Mouse (Mus musculus) kidney, embryonic 14.5 days (tissue): ENCODE data around the gene Gja4. TPM values are rescaled to one million over a fixed set of nuclear protein-coding genes. Genes with fewer than 3 reads are reported as not detected.

Experiments
- ATAC-seq: fragments of 200-750 bp; cut with Nextera tagmentation; 2 replicates; pipeline ENCODE4 v1.8.0; 2017; ENCODE audit warnings: moderate number of reproducible peaks, mild to moderate bottlenecking, moderate TSS enrichment, moderate library complexity; ENCODE audit not compliant: low FRiP score, low TSS enrichment
- H3K27ac ChIP-seq: fragments of 300-500 bp; sonication (generic); 2 replicates; pipeline ENCODE4 v1.5.1; 2014; ENCODE audit warnings: low read depth, mild to moderate bottlenecking, low read length, moderate library complexity, mixed read lengths
- H3K27me3 ChIP-seq: fragments of 300-500 bp; sonication (generic); 2 replicates; pipeline ENCODE4 v1.6.1; 2014; ENCODE audit warnings: mild to moderate bottlenecking, low read length; ENCODE audit not compliant: control insufficient read depth, insufficient read depth
- H3K36me3 ChIP-seq: fragments of 300-500 bp; sonication (generic); 2 replicates; pipeline ENCODE4 v1.6.1; 2014; ENCODE audit warnings: low read length, mixed read lengths; ENCODE audit not compliant: control insufficient read depth, insufficient read depth
- H3K4me1 ChIP-seq: fragments of 300-500 bp; sonication (generic); 2 replicates; pipeline ENCODE4 v1.6.1; 2014; ENCODE audit warnings: low read length, mixed read lengths; ENCODE audit not compliant: control insufficient read depth, insufficient read depth
- H3K4me2 ChIP-seq: fragments of 300-500 bp; sonication (generic); replicated peaks from 2 replicates; pipeline ENCODE4 v1.6.1; 2014; ENCODE audit warnings: low read depth, mild to moderate bottlenecking, low read length
- H3K4me3 ChIP-seq: fragments of 300-500 bp; sonication (generic); 2 replicates; pipeline ENCODE4 v1.5.1; 2014; ENCODE audit warnings: mild to moderate bottlenecking, low read length
- H3K9ac ChIP-seq: fragments of 300-500 bp; sonication (generic); 2 replicates; pipeline ENCODE4 v1.6.1; 2014; ENCODE audit warnings: low read depth, mild to moderate bottlenecking, low read length, moderate library complexity
- H3K9me3 ChIP-seq: fragments of 300-500 bp; sonication (generic); 2 replicates; pipeline ENCODE4 v1.6.1; 2016; ENCODE audit warnings: low read length; ENCODE audit not compliant: control insufficient read depth
- WGBS: fragments of 180-500 bp; shearing (Covaris S2); extraction: QIAGEN DNeasy Blood & Tissue Kit; methylation state at CpG from one replicate; pipeline ENCODE4 v1.1.7; 2014; 5-methylcytosine and 5-hydroxymethylcytosine counted together
- polyA plus RNA-seq: library from polyadenylated mRNA; unstranded; fragments of >200 nt; fragmentation: Nextera tagmentation; extraction: Ambion mirVana; gene quantifications from 2 replicates; pipeline ENCODE4 v1.2.1, GENCODE M21; 2014

Gja4 gene
- polyA plus RNA-seq, 1 experiment from 2014 or later: 23.7 TPM

GRCm38 (mm10) chr4:127345000-127345399, 31.2 kb upstream of the Gja4 start:
- no peak overlapping the region for H3K27ac ChIP-seq
- 75% methylated on average over 5 of the region's 5 CpGs for WGBS
- no peaks in the 10 kb centered on the region for H3K36me3 ChIP-seq
- H3K9me3 ChIP-seq: no peaks in the 10 kb centered on the region
- ATAC-seq: no peak
- no peak overlapping the region for H3K9ac ChIP-seq
- no peaks in the 10 kb centered on the region for H3K4me1 ChIP-seq
- no peak overlapping the region for H3K4me3 ChIP-seq
- no peak overlapping the region for H3K4me2 ChIP-seq
- H3K27me3 ChIP-seq: no peaks in the 10 kb centered on the region

GRCm38 (mm10) chr4:127341372-127341771, 27.5 kb upstream of the Gja4 start:
- WGBS: 55% methylated on average over 6 of the region's 6 CpGs
- no peak overlapping the region for H3K4me3 ChIP-seq
- H3K27ac ChIP-seq: no peak overlapping the region
- H3K4me2 ChIP-seq: no peak overlapping the region
- H3K36me3 ChIP-seq: no peaks in the 10 kb centered on the region
- ATAC-seq: no peak
- no peaks in the 10 kb centered on the region for H3K9me3 ChIP-seq
- H3K4me1 ChIP-seq: no peaks in the 10 kb centered on the region
- no peak overlapping the region for H3K9ac ChIP-seq
- no peaks in the 10 kb centered on the region for H3K27me3 ChIP-seq

GRCm38 (mm10) chr4:127337668-127338067, 23.8 kb upstream of the Gja4 start:
- no peak overlapping the region for H3K4me2 ChIP-seq
- H3K9me3 ChIP-seq: no peaks in the 10 kb centered on the region
- ATAC-seq: no peak
- peaks cover 2% of the 10 kb centered on the region; the same call in 1 of the 2 replicates for H3K27me3 ChIP-seq
- no peaks in the 10 kb centered on the region for H3K4me1 ChIP-seq
- no peak overlapping the region for H3K9ac ChIP-seq
- no peak overlapping the region for H3K4me3 ChIP-seq
- H3K36me3 ChIP-seq: no peaks in the 10 kb centered on the region
- WGBS: 80% methylated on average over 5 of the region's 5 CpGs
- H3K27ac ChIP-seq: no peak overlapping the region

- Histone ChIP-seq H3K27ac (no peak overlapping the region), H3K36me3 (no peaks in the 10 kb centered on the region), H3K9ac (no peak overlapping the region), H3K4me2 (no peak overlapping the region), H3K4me3 (no peak overlapping the region), H3K4me1 (peaks cover 9% of the 10 kb centered on the region; the same call in 1 of the 2 replicates), H3K9me3 (no peaks in the 10 kb centered on the region), H3K27me3 (peaks cover 26% of the 10 kb centered on the region)
- 25% methylated on average over 5 of the region's 5 CpGs for WGBS
- 0 out of 2 replicates have a peak, but pooled peaks have one; percentile 32 for ATAC-seq
These were observed 21.1 kb upstream of the Gja4 start for GRCm38 (mm10) chr4:127334870-127335504.

GRCm38 (mm10) chr4:127331171-127331570, 17.3 kb upstream of the Gja4 start:
- Histone ChIP-seq H3K9ac (no peak overlapping the region), H3K27ac (no peak overlapping the region), H3K27me3 (peaks cover 43% of the 10 kb centered on the region), H3K9me3 (no peaks in the 10 kb centered on the region), H3K4me3 (peak overlapping the region; percentile 26; the same call in 1 of the 2 replicates), H3K36me3 (no peaks in the 10 kb centered on the region), H3K4me1 (peaks cover 12% of the 10 kb centered on the region; the same call in 1 of the 2 replicates), H3K4me2 (no peak overlapping the region; the same call in 1 of the 2 replicates)
- ATAC-seq: no peak
- WGBS: 21% methylated on average over 13 of the region's 13 CpGs

- no peak within 1 kb of the TSS for H3K27ac ChIP-seq
- peaks cover 43% of the 10 kb centered on the region for H3K27me3 ChIP-seq
- H3K9ac ChIP-seq: no peak within 1 kb of the TSS
- H3K4me1 ChIP-seq: peaks cover 12% of the 10 kb centered on the region; the same call in 1 of the 2 replicates
- WGBS: 2% methylated on average over 48 of the region's 49 CpGs
- H3K9me3 ChIP-seq: no peaks in the 10 kb centered on the region
- peak within 1 kb of the TSS; percentile 32 for H3K4me2 ChIP-seq
- no peaks in the 10 kb centered on the region for H3K36me3 ChIP-seq
- ATAC-seq: 0 out of 2 replicates have a peak, but pooled peaks have one; percentile 36
- peak within 1 kb of the TSS; percentile 26 for H3K4me3 ChIP-seq
These were observed 16.6 kb upstream of the Gja4 start, which contains the start of gene Gjb3 for GRCm38 (mm10) chr4:127330181-127331100. Gjb3 (minus strand) TSS chr4:127330844.

GRCm38 (mm10) chr4:127329751-127330150, 15.9 kb upstream of the Gja4 start:
- 1% methylated on average over 13 of the region's 13 CpGs for WGBS
- H3K27me3 ChIP-seq: peaks cover 43% of the 10 kb centered on the region
- ATAC-seq: no peak
- H3K4me2 ChIP-seq: peak overlapping the region; percentile 32
- H3K4me3 ChIP-seq: peak overlapping the region; percentile 26; the same call in 1 of the 2 replicates
- peaks cover 12% of the 10 kb centered on the region; the same call in 1 of the 2 replicates for H3K4me1 ChIP-seq
- H3K27ac ChIP-seq: no peak overlapping the region
- no peak overlapping the region for H3K9ac ChIP-seq
- H3K36me3 ChIP-seq: no peaks in the 10 kb centered on the region
- H3K9me3 ChIP-seq: no peaks in the 10 kb centered on the region

- Histone ChIP-seq H3K9ac (no peak overlapping the region), H3K4me1 (peaks cover 12% of the 10 kb centered on the region; the same call in 1 of the 2 replicates), H3K36me3 (no peaks in the 10 kb centered on the region), H3K4me3 (no peak overlapping the region), H3K27ac (no peak overlapping the region), H3K27me3 (peaks cover 40% of the 10 kb centered on the region), H3K4me2 (no peak overlapping the region; the same call in 1 of the 2 replicates), H3K9me3 (no peaks in the 10 kb centered on the region)
- 0% methylated on average over 3 of the region's 3 CpGs for WGBS
- no peak for ATAC-seq
These were observed 15.2 kb upstream of the Gja4 start for GRCm38 (mm10) chr4:127329046-127329445.
